Mouse (Mus musculus): ENCODE measurements around the gene Shank2. TPM values are rescaled to one million over a fixed set of nuclear protein-coding genes. Genes with fewer than 3 reads are reported as not detected.

Shank2 gene
- polyA plus RNA-seq, 1 experiment from 2014 or later = 2.7 TPM

- Histone ChIP-seq H3K27ac (ENCODE audit: low read depth, low read length) (no peak overlapping the region), H3K9ac (ENCODE audit: low read depth, low read length) (no peak overlapping the region), H3K9me3 (ENCODE audit: control insufficient read depth, low read length) (no peaks in the 10 kb centered on the region), H3K4me2 (replicated peaks; ENCODE audit: low read depth, low read length) (no peak overlapping the region), H3K36me3 (ENCODE audit: control insufficient read depth, insufficient read depth, low read length) (no peaks in the 10 kb centered on the region), H3K4me3 (ENCODE audit: low read depth, low read length) (no peak overlapping the region), H3K4me1 (replicated peaks; ENCODE audit: control insufficient read depth, insufficient read depth, low read length) (no peaks in the 10 kb centered on the region), H3K27me3 (ENCODE audit: control insufficient read depth, insufficient read depth, low read length) (no peaks in the 10 kb centered on the region)
- DNase-seq (ENCODE audit: low spot score) (no peak), ATAC-seq (ENCODE audit: low FRiP score) (no peak)
- 87% methylated on average over 9 of the region's 9 CpGs for WGBS
Measured at GRCm38 (mm10) chr7:144210526-144210925, 208.8 kb downstream of the Shank2 start.

GRCm38 (mm10) chr7:144212694-144213093 lies 211.0 kb downstream of the Shank2 start:
- ATAC-seq (ENCODE audit: low FRiP score) = no peak
- no peaks in the 10 kb centered on the region for H3K36me3 ChIP-seq (ENCODE audit: control insufficient read depth, insufficient read depth, low read length)
- no peaks in the 10 kb centered on the region for H3K27me3 ChIP-seq (ENCODE audit: control insufficient read depth, insufficient read depth, low read length)
- H3K4me2 ChIP-seq (replicated peaks; ENCODE audit: low read depth, low read length) = no peak overlapping the region
- no peak overlapping the region for H3K9ac ChIP-seq (ENCODE audit: low read depth, low read length)
- H3K9me3 ChIP-seq (ENCODE audit: control insufficient read depth, low read length) = no peaks in the 10 kb centered on the region
- H3K4me1 ChIP-seq (replicated peaks; ENCODE audit: control insufficient read depth, insufficient read depth, low read length) = no peaks in the 10 kb centered on the region
- no peak overlapping the region for H3K27ac ChIP-seq (ENCODE audit: low read depth, low read length)
- H3K4me3 ChIP-seq (ENCODE audit: low read depth, low read length) = no peak overlapping the region
- DNase-seq (ENCODE audit: low spot score) = no peak

- no peak for ATAC-seq (ENCODE audit: low FRiP score)
- Histone ChIP-seq H3K4me1 (replicated peaks; ENCODE audit: control insufficient read depth, insufficient read depth, low read length) (no peaks in the 10 kb centered on the region), H3K9me3 (ENCODE audit: control insufficient read depth, low read length) (no peaks in the 10 kb centered on the region), H3K27ac (ENCODE audit: low read depth, low read length) (no peak overlapping the region), H3K27me3 (ENCODE audit: control insufficient read depth, insufficient read depth, low read length) (no peaks in the 10 kb centered on the region), H3K4me3 (ENCODE audit: low read depth, low read length) (no peak overlapping the region), H3K4me2 (replicated peaks; ENCODE audit: low read depth, low read length) (no peak overlapping the region), H3K36me3 (ENCODE audit: control insufficient read depth, insufficient read depth, low read length) (no peaks in the 10 kb centered on the region), H3K9ac (ENCODE audit: low read depth, low read length) (no peak overlapping the region)
- 3% methylated on average over 3 of the region's 3 CpGs for WGBS
- DNase-seq (ENCODE audit: low spot score) = peak; percentile 80
Measured at GRCm38 (mm10) chr7:144217192-144217591, 215.5 kb downstream of the Shank2 start.

- Histone ChIP-seq H3K36me3 (ENCODE audit: control insufficient read depth, insufficient read depth, low read length) (no peaks in the 10 kb centered on the region), H3K9me3 (ENCODE audit: control insufficient read depth, low read length) (no peaks in the 10 kb centered on the region), H3K4me1 (replicated peaks; ENCODE audit: control insufficient read depth, insufficient read depth, low read length) (peaks cover 4% of the 10 kb centered on the region; the same call in 1 of the 2 replicates), H3K27ac (ENCODE audit: low read depth, low read length) (no peak overlapping the region), H3K4me3 (ENCODE audit: low read depth, low read length) (no peak overlapping the region), H3K27me3 (ENCODE audit: control insufficient read depth, insufficient read depth, low read length) (no peaks in the 10 kb centered on the region), H3K4me2 (replicated peaks; ENCODE audit: low read depth, low read length) (no peak overlapping the region), H3K9ac (ENCODE audit: low read depth, low read length) (no peak overlapping the region)
- 91% methylated on average over 5 of the region's 5 CpGs for WGBS
- DNase-seq (ENCODE audit: low spot score) = no peak
- ATAC-seq (ENCODE audit: low FRiP score) = no peak
Measured at GRCm38 (mm10) chr7:144228683-144229082, 227.0 kb downstream of the Shank2 start.

GRCm38 (mm10) chr7:144229421-144229820 lies 227.7 kb downstream of the Shank2 start:
- WGBS = 36% methylated on average over 1 of the region's 1 CpGs
- no peak overlapping the region for H3K27ac ChIP-seq (ENCODE audit: low read depth, low read length)
- no peak overlapping the region for H3K4me2 ChIP-seq (replicated peaks; ENCODE audit: low read depth, low read length)
- no peaks in the 10 kb centered on the region for H3K9me3 ChIP-seq (ENCODE audit: control insufficient read depth, low read length)
- peaks cover 4% of the 10 kb centered on the region; the same call in 1 of the 2 replicates for H3K4me1 ChIP-seq (replicated peaks; ENCODE audit: control insufficient read depth, insufficient read depth, low read length)
- no peak overlapping the region for H3K9ac ChIP-seq (ENCODE audit: low read depth, low read length)
- no peaks in the 10 kb centered on the region for H3K36me3 ChIP-seq (ENCODE audit: control insufficient read depth, insufficient read depth, low read length)
- no peaks in the 10 kb centered on the region for H3K27me3 ChIP-seq (ENCODE audit: control insufficient read depth, insufficient read depth, low read length)
- ATAC-seq (ENCODE audit: low FRiP score) (no peak), DNase-seq (ENCODE audit: low spot score) (no peak)
- H3K4me3 ChIP-seq (ENCODE audit: low read depth, low read length) = no peak overlapping the region

- WGBS = 41% methylated on average over 5 of the region's 5 CpGs
- H3K4me1 ChIP-seq (replicated peaks; ENCODE audit: control insufficient read depth, insufficient read depth, low read length) = peaks cover 4% of the 10 kb centered on the region; the same call in 1 of the 2 replicates
- no peaks in the 10 kb centered on the region for H3K9me3 ChIP-seq (ENCODE audit: control insufficient read depth, low read length)
- peak; percentile 62 for ATAC-seq (ENCODE audit: low FRiP score)
- no peak overlapping the region for H3K27ac ChIP-seq (ENCODE audit: low read depth, low read length)
- no peaks in the 10 kb centered on the region for H3K36me3 ChIP-seq (ENCODE audit: control insufficient read depth, insufficient read depth, low read length)
- H3K9ac ChIP-seq (ENCODE audit: low read depth, low read length) = no peak overlapping the region
- no peak overlapping the region for H3K4me2 ChIP-seq (replicated peaks; ENCODE audit: low read depth, low read length)
- no peak overlapping the region for H3K4me3 ChIP-seq (ENCODE audit: low read depth, low read length)
- H3K27me3 ChIP-seq (ENCODE audit: control insufficient read depth, insufficient read depth, low read length) = no peaks in the 10 kb centered on the region
- no peak for DNase-seq (ENCODE audit: low spot score)
Measured at GRCm38 (mm10) chr7:144232132-144232706, 230.5 kb downstream of the Shank2 start.

GRCm38 (mm10) chr7:144233479-144233878 lies 231.8 kb downstream of the Shank2 start:
- Histone ChIP-seq H3K27ac (ENCODE audit: low read depth, low read length) (no peak overlapping the region), H3K4me2 (replicated peaks; ENCODE audit: low read depth, low read length) (no peak overlapping the region), H3K9ac (ENCODE audit: low read depth, low read length) (no peak overlapping the region), H3K4me3 (ENCODE audit: low read depth, low read length) (no peak overlapping the region), H3K9me3 (ENCODE audit: control insufficient read depth, low read length) (no peaks in the 10 kb centered on the region), H3K27me3 (ENCODE audit: control insufficient read depth, insufficient read depth, low read length) (no peaks in the 10 kb centered on the region), H3K4me1 (replicated peaks; ENCODE audit: control insufficient read depth, insufficient read depth, low read length) (peaks cover 4% of the 10 kb centered on the region; the same call in 1 of the 2 replicates), H3K36me3 (ENCODE audit: control insufficient read depth, insufficient read depth, low read length) (no peaks in the 10 kb centered on the region)
- DNase-seq (ENCODE audit: low spot score) (no peak), ATAC-seq (ENCODE audit: low FRiP score) (no peak)
- 91% methylated on average over 8 of the region's 8 CpGs for WGBS

GRCm38 (mm10) chr7:144234783-144235182 lies 233.1 kb downstream of the Shank2 start:
- Histone ChIP-seq H3K4me1 (replicated peaks; ENCODE audit: control insufficient read depth, insufficient read depth, low read length) (peaks cover 8% of the 10 kb centered on the region; the same call in 1 of the 2 replicates), H3K4me2 (replicated peaks; ENCODE audit: low read depth, low read length) (no peak overlapping the region), H3K27ac (ENCODE audit: low read depth, low read length) (no peak overlapping the region), H3K27me3 (ENCODE audit: control insufficient read depth, insufficient read depth, low read length) (no peaks in the 10 kb centered on the region), H3K9ac (ENCODE audit: low read depth, low read length) (no peak overlapping the region), H3K36me3 (ENCODE audit: control insufficient read depth, insufficient read depth, low read length) (no peaks in the 10 kb centered on the region), H3K9me3 (ENCODE audit: control insufficient read depth, low read length) (no peaks in the 10 kb centered on the region), H3K4me3 (ENCODE audit: low read depth, low read length) (no peak overlapping the region)
- ATAC-seq (ENCODE audit: low FRiP score) (no peak), DNase-seq (ENCODE audit: low spot score) (no peak)
- WGBS = 56% methylated on average over 5 of the region's 5 CpGs

GRCm38 (mm10) chr7:144235523-144235922 lies 233.8 kb downstream of the Shank2 start:
- Histone ChIP-seq H3K9me3 (ENCODE audit: control insufficient read depth, low read length) (no peaks in the 10 kb centered on the region), H3K27me3 (ENCODE audit: control insufficient read depth, insufficient read depth, low read length) (no peaks in the 10 kb centered on the region), H3K27ac (ENCODE audit: low read depth, low read length) (no peak overlapping the region), H3K4me3 (ENCODE audit: low read depth, low read length) (no peak overlapping the region), H3K9ac (ENCODE audit: low read depth, low read length) (no peak overlapping the region), H3K4me1 (replicated peaks; ENCODE audit: control insufficient read depth, insufficient read depth, low read length) (peaks cover 8% of the 10 kb centered on the region; the same call in 1 of the 2 replicates), H3K4me2 (replicated peaks; ENCODE audit: low read depth, low read length) (no peak overlapping the region), H3K36me3 (ENCODE audit: control insufficient read depth, insufficient read depth, low read length) (no peaks in the 10 kb centered on the region)
- 84% methylated on average over 4 of the region's 4 CpGs for WGBS
- no peak for DNase-seq (ENCODE audit: low spot score)
- no peak for ATAC-seq (ENCODE audit: low FRiP score)

Data from hindbrain, embryonic 11.5 days (tissue).